In the genomic region with DNA sequence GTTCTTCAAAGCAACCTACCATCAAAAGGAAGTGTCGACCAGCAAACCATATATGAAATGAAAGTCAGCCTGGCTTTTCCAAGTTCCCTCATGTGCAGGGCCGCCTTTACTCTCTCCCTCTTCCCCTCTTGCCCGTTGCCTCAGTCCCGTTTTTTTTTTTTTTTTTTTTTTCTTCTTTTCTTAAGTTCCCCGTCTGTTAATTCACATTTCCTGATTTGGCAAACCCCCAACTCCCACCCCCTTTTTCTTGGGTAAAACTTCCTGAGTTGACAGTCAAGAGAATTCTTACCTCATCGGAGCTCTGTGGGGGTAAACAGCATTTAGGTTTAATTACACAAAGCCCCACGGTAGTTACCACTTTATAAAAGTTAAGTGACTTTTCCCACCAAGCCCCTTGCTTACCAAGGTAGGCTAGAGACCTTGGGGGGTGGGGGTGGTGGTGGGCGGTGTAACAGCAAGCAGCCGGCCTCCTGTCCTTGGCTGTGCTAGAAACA, we compare ENCODE assay signal across 10 mouse cellular contexts.
DNase-seq lines count a peak whose midpoint lies in the region; ATAC-seq and TF ChIP-seq lines count a peak whose summit lies in the region.
"Had no signal": no experiment of that assay in that cellular context is flagged by ENCODE, and none has a peak within 500 bp of the region (broad histone marks: within the 10 kb centered on the region; RNA-seq: fewer than 3 reads in every experiment).

No protein-coding gene starts in this region.

- H3K36me3 ChIP-seq in kidney, embryonic 14.5 days (ENCODE audit: control insufficient read depth, insufficient read depth, low read length): no peaks in the 10 kb centered on the region
- H3K36me3 ChIP-seq in ES-E14 (ENCODE audit: control insufficient read depth, insufficient read depth, low read length, poor library complexity, severe bottlenecking): no peaks in the 10 kb centered on the region
- no peaks in the 10 kb centered on the region for H3K36me3 ChIP-seq in hindbrain, postnatal 0 days (ENCODE audit: insufficient read depth, low read length)

- H3K4me1 ChIP-seq in kidney, embryonic 14.5 days (ENCODE audit: control insufficient read depth, insufficient read depth, low read length): no peaks in the 10 kb centered on the region
- peaks cover 17 to 32% of the 10 kb centered on the region in 2 experiments for H3K4me1 ChIP-seq in ES-E14 (ENCODE audit: control insufficient read depth in 2 of 2, insufficient read depth in 2 of 2, low read length in 2 of 2, poor library complexity in 1 of 2)
- no peaks in the 10 kb centered on the region for H3K4me1 ChIP-seq in brown adipose tissue, adult 24 weeks (ENCODE audit: control insufficient read depth, insufficient read depth, insufficient read length, low read length)
- H3K4me1 ChIP-seq in hindbrain, postnatal 0 days (ENCODE audit: insufficient read depth, low read length): no peaks in the 10 kb centered on the region

- 51% methylated on average over 9 of the region's 9 CpGs for WGBS in kidney, embryonic 14.5 days
- 61% methylated on average over 9 of the region's 9 CpGs for WGBS in hindbrain, postnatal 0 days

- H3K27ac ChIP-seq in kidney, embryonic 14.5 days (ENCODE audit: low read depth, low read length): no peak overlapping the region
- H3K27ac ChIP-seq in ES-E14 (ENCODE audit: insufficient read depth, low read depth, low read length, poor library complexity, severe bottlenecking): peak overlapping the region; percentile 88; the same call in 1 of the 2 replicates
- peak overlapping the region; percentile 61; the same call in 1 of the 2 replicates for H3K27ac ChIP-seq in brown adipose tissue, adult 24 weeks (replicated peaks; ENCODE audit: low read depth, low read length)
- H3K27ac ChIP-seq in hindbrain, postnatal 0 days: no peak overlapping the region
- H3K27ac ChIP-seq: layer of hippocampus, adult 2 months; liver, embryonic 14.5 days had no signal

- no peaks in the 10 kb centered on the region for H3K9me3 ChIP-seq in kidney, embryonic 14.5 days (ENCODE audit: control insufficient read depth, low read length)
- no peaks in the 10 kb centered on the region for H3K9me3 ChIP-seq in ES-E14 (ENCODE audit: control insufficient read depth, insufficient read depth, low read depth, low read length)
- H3K9me3 ChIP-seq in hindbrain, postnatal 0 days (ENCODE audit: low read length): no peaks in the 10 kb centered on the region

- H3K27me3 ChIP-seq in kidney, embryonic 14.5 days (ENCODE audit: control insufficient read depth, insufficient read depth, low read length): no peaks in the 10 kb centered on the region
- no peaks in the 10 kb centered on the region for H3K27me3 ChIP-seq in hindbrain, postnatal 0 days (ENCODE audit: insufficient read depth, low read length)

- no peak for TF ChIP-seq CTCF in hindbrain, postnatal 0 days (IDR thresholded peaks at IDR 0.05; ENCODE audit: low read depth)

- H3K4me2 ChIP-seq in kidney, embryonic 14.5 days (replicated peaks; ENCODE audit: low read depth, low read length): no peak overlapping the region
- no peak overlapping the region for H3K4me2 ChIP-seq in hindbrain, postnatal 0 days (ENCODE audit: low read depth, low read length)

- no peak for ATAC-seq in kidney, embryonic 14.5 days (ENCODE audit: low FRiP score, low TSS enrichment)
- ATAC-seq in hindbrain, postnatal 0 days: no peak

- H3K4me3 ChIP-seq in kidney, embryonic 14.5 days (ENCODE audit: low read length): no peak overlapping the region
- peak overlapping the region in 1 of 2 experiments; percentile 18; a peak in 1 of 4 replicates for H3K4me3 ChIP-seq in ES-E14 (ENCODE audit: insufficient read depth in 1 of 2, low read depth in 1 of 2, low read length in 2 of 2, poor library complexity in 1 of 2, severe bottlenecking in 1 of 2)
- H3K4me3 ChIP-seq in brown adipose tissue, adult 24 weeks (ENCODE audit: insufficient read depth, low read depth, low read length): no peak overlapping the region
- no peak overlapping the region for H3K4me3 ChIP-seq in hindbrain, postnatal 0 days (ENCODE audit: low read length)
- H3K4me3 ChIP-seq: layer of hippocampus, adult 2 months had no signal

- no peak overlapping the region for H3K9ac ChIP-seq in kidney, embryonic 14.5 days (ENCODE audit: low read depth, low read length)
- H3K9ac ChIP-seq in ES-E14 (ENCODE audit: insufficient read depth, low read depth, low read length, poor library complexity, severe bottlenecking): peak overlapping the region; percentile 33; the same call in 1 of the 2 replicates
- H3K9ac ChIP-seq in hindbrain, postnatal 0 days (replicated peaks; ENCODE audit: low read length): no peak overlapping the region
- H3K9ac ChIP-seq: liver, embryonic 14.5 days had no signal

- peak; percentile 20 for DNase-seq in kidney, postnatal 14 days
- no peak for DNase-seq in ES-E14 (ENCODE audit: low read depth, low spot score)
- peak; percentile 3 for DNase-seq in lung, postnatal 25 days (ENCODE audit: low spot score)
- DNase-seq in frontal cortex, postnatal 14 days (ENCODE audit: low spot score in 2 of 2): no peak
- no peak for DNase-seq in hindbrain, postnatal 0 days (ENCODE audit: low spot score)
- DNase-seq: cerebellum, postnatal 10 days had no signal

- in situ Hi-C loops in ES-E14 (cut with MboI; ENCODE audit: low sequenced_read_pairs in 2 of 2, unreplicated experiment in 2 of 2): no loop called here

TF ChIP-seq in ES-E14, 5 proteins besides CTCF, POLR2A, EP300 and RAD21:
- peak; percentile 78 for TF ChIP-seq ZNF384 (IDR thresholded peaks at IDR 0.05; ENCODE audit: low read depth, low read length)
- TF ChIP-seq ZC3H11A (IDR thresholded peaks at IDR 0.05; ENCODE audit: borderline replicate concordance, low read depth, low read length): no peak

Comparison
In these comparisons a context has a peak if more than half of its experiments do, and no peak if none do; other contexts are left out.
1. DNase-seq: peak in kidney, postnatal 14 days (single experiment) and lung, postnatal 25 days (single experiment); none in ES-E14 (single experiment), frontal cortex, postnatal 14 days (0 of 2) and hindbrain, postnatal 0 days (single experiment).
2. H3K27ac ChIP-seq: peak in ES-E14 (single experiment) and brown adipose tissue, adult 24 weeks (single experiment); none in kidney, embryonic 14.5 days (single experiment) and hindbrain, postnatal 0 days (single experiment).